Comparison of ENCODE assay signal across 9 mouse cellular contexts in genomic region chr5:107001396-107002090, GRCm38 (mm10). TPM values are rescaled to one million over a fixed set of nuclear protein-coding genes. Genes with fewer than 3 reads are reported as not detected.
A peak's percentile ranks its signal among the peaks of the same experiment; 100 is the strongest.
DNase-seq lines count a peak whose midpoint lies in the region; ATAC-seq lines count a peak whose summit lies in the region.
"Had no signal": no experiment of that assay in that cellular context is flagged by ENCODE, and none has a peak within 500 bp of the region (broad histone marks: within the 10 kb centered on the region; RNA-seq: fewer than 3 reads in every experiment).

No protein-coding gene starts in this region.

- no peak overlapping the region for H3K9ac ChIP-seq in hindbrain, embryonic 16.5 days (ENCODE audit: low read depth, low read length)

- 50% methylated on average over 11 of the region's 11 CpGs for WGBS in heart, embryonic 10.5 days
- 36% methylated on average over 11 of the region's 11 CpGs for WGBS in hindbrain, embryonic 16.5 days

- H3K36me3 ChIP-seq in heart, embryonic 10.5 days = no peaks in the 10 kb centered on the region
- no peaks in the 10 kb centered on the region for H3K36me3 ChIP-seq in hindbrain, embryonic 16.5 days (ENCODE audit: control insufficient read depth, insufficient read depth, low read length)

- no peak for DNase-seq in heart, embryonic 10.5 days (ENCODE audit: low spot score)
- no peak for DNase-seq in heart, adult 8-10 months (ENCODE audit: low spot score)
- peak; percentile 50 for DNase-seq in 3134 (ENCODE audit: extremely low read depth, insufficient read length, low spot score)
- DNase-seq in adipocyte (ENCODE audit: low spot score) = peak; percentile 86
- DNase-seq in thymus, postnatal 10 days (ENCODE audit: low spot score in 2 of 2) = no peak
- DNase-seq in gastrocnemius, postnatal 14 days = no peak
- no peak for DNase-seq in frontal cortex, postnatal 36 days (ENCODE audit: low spot score in 2 of 2)
- DNase-seq: liver had no signal

- H3K4me2 ChIP-seq in hindbrain, embryonic 16.5 days (ENCODE audit: low read length) = no peak overlapping the region; the same call in 1 of the 2 replicates

- H3K9me3 ChIP-seq in heart, embryonic 10.5 days = no peaks in the 10 kb centered on the region
- 0 out of 2 replicates have a peak, but pooled peaks cover 3% of the 10 kb centered on the region for H3K9me3 ChIP-seq in hindbrain, embryonic 16.5 days (ENCODE audit: control insufficient read depth, low read length)

- H3K4me3 ChIP-seq in heart, embryonic 10.5 days = no peak overlapping the region
- H3K4me3 ChIP-seq in hindbrain, embryonic 16.5 days (ENCODE audit: low read length) = no peak overlapping the region

- H3K27ac ChIP-seq in heart, embryonic 10.5 days = peak overlapping the region; percentile 47
- H3K27ac ChIP-seq in hindbrain, embryonic 16.5 days (ENCODE audit: low read depth, low read length) = peak overlapping the region; percentile 24; the same call in 1 of the 2 replicates

- H3K4me1 ChIP-seq in heart, embryonic 10.5 days = peaks cover 20% of the 10 kb centered on the region
- H3K4me1 ChIP-seq in hindbrain, embryonic 16.5 days (ENCODE audit: control insufficient read depth, insufficient read depth, low read depth, low read length) = no peaks in the 10 kb centered on the region

- ATAC-seq in hindbrain, embryonic 16.5 days = peak; percentile 82

- H3K27me3 ChIP-seq in heart, embryonic 10.5 days (ENCODE audit: insufficient read depth, poor library complexity, severe bottlenecking) = no peaks in the 10 kb centered on the region
- no peaks in the 10 kb centered on the region for H3K27me3 ChIP-seq in hindbrain, embryonic 16.5 days (replicated peaks; ENCODE audit: control insufficient read depth, insufficient read depth, low read length)

- intact Hi-C loops in gastrocnemius, postnatal 14 days (cut with DNase I; ENCODE audit: low total_unique reads) = no loop called here

RNA-seq across cellular contexts. Expression of gene Cdc7, which starts 37.4 kb away (rescaled TPM):
- 40.8 and 46.6 TPM in 2 replicates for polyA plus RNA-seq in heart, embryonic 10.5 days (2016; fragmentation: Nextera tagmentation; extraction: Ambion mirVana)
- total RNA-seq in heart, adult 8-10 months (2022) = under 1 TPM; 0.28 to 0.76 (median 0.42) TPM
- 37.0 and 46.5 TPM in 2 replicates for polyA plus RNA-seq in hindbrain, embryonic 16.5 days (2015; fragmentation: Nextera tagmentation; extraction: Ambion mirVana)
- under 1 TPM; 0.88 to 1.00 TPM for total RNA-seq in gastrocnemius, postnatal 14 days (2021)

Comparison
In these comparisons a context has a peak if more than half of its experiments do, and no peak if none do; other contexts are left out.
1. DNase-seq: peak in 3134 (single experiment) and adipocyte (single experiment); none in heart, embryonic 10.5 days (single experiment), heart, adult 8-10 months (single experiment), thymus, postnatal 10 days (0 of 2), gastrocnemius, postnatal 14 days (single experiment) and frontal cortex, postnatal 36 days (0 of 2).